Mouse (Mus musculus) neural tube, embryonic 14.5 days (tissue): Measurements from ENCODE around the gene Zap70. TPM values are rescaled to one million over a fixed set of nuclear protein-coding genes. Genes with fewer than 3 reads are reported as not detected.

Experiments
- ATAC-seq: fragments of 200-750 bp; cut with Nextera tagmentation; 2 replicates; pipeline ENCODE4 v1.8.0; 2017; ENCODE audit warnings: low read depth, mild to moderate bottlenecking, moderate TSS enrichment, moderate library complexity
- H3K27ac ChIP-seq: fragments of 300-500 bp; sonication (generic); 2 replicates; pipeline ENCODE4 v1.5.1; 2014; ENCODE audit warnings: low read depth, mild to moderate bottlenecking, control low read depth, low read length, moderate library complexity, mixed read lengths
- H3K27me3 ChIP-seq: fragments of 300-500 bp; sonication (generic); 2 replicates; pipeline ENCODE4 v1.6.1; 2014; ENCODE audit warnings: low read length; ENCODE audit not compliant: control insufficient read depth, insufficient read depth
- H3K36me3 ChIP-seq: fragments of 300-500 bp; sonication (generic); 2 replicates; pipeline ENCODE4 v1.6.1; 2014; ENCODE audit warnings: low read length, mixed read lengths; ENCODE audit not compliant: control insufficient read depth, insufficient read depth
- H3K4me1 ChIP-seq: fragments of 300-500 bp; sonication (generic); 2 replicates; pipeline ENCODE4 v1.6.1; 2014; ENCODE audit warnings: low read length; ENCODE audit not compliant: control insufficient read depth, insufficient read depth
- H3K4me2 ChIP-seq: fragments of 300-500 bp; sonication (generic); 2 replicates; pipeline ENCODE4 v1.6.1; 2014; ENCODE audit warnings: mild to moderate bottlenecking, low read depth, low read length, control low read depth
- H3K4me3 ChIP-seq: fragments of 300-500 bp; sonication (generic); 2 replicates; pipeline ENCODE4 v1.5.1; 2014; ENCODE audit warnings: low read depth, low read length, control low read depth, mixed read lengths
- H3K9ac ChIP-seq: fragments of 300-500 bp; sonication (generic); replicated peaks from 2 replicates; pipeline ENCODE4 v1.6.1; 2014; ENCODE audit warnings: low read depth, mild to moderate bottlenecking, control low read depth, low read length, mixed read lengths
- H3K9me3 ChIP-seq: fragments of 300-500 bp; sonication (generic); 2 replicates; pipeline ENCODE4 v1.6.1; 2016; ENCODE audit warnings: low read length; ENCODE audit not compliant: control insufficient read depth
- WGBS: fragments of 180-500 bp; shearing (Covaris S2); extraction: QIAGEN DNeasy Blood & Tissue Kit; methylation state at CpG from one replicate; pipeline ENCODE4 v1.1.7; 2014; 5-methylcytosine and 5-hydroxymethylcytosine counted together
- polyA plus RNA-seq: library from polyadenylated mRNA; unstranded; fragments of >200 nt; fragmentation: Nextera tagmentation; extraction: Ambion mirVana; gene quantifications from 2 replicates; pipeline ENCODE4 v1.2.1, GENCODE M21; 2014

Zap70 gene
- polyA plus RNA-seq, 1 experiment from 2014 or later = 1.5 TPM

GRCm38 (mm10) chr1:36768786-36769185 is 7.2 kb downstream of the Zap70 start:
- ATAC-seq = no peak
- Histone ChIP-seq H3K27me3 (no peaks in the 10 kb centered on the region; the same call in 1 of the 2 replicates), H3K4me2 (no peak overlapping the region), H3K27ac (no peak overlapping the region), H3K9ac (no peak overlapping the region), H3K9me3 (no peaks in the 10 kb centered on the region), H3K4me1 (no peaks in the 10 kb centered on the region), H3K4me3 (no peak overlapping the region), H3K36me3 (no peaks in the 10 kb centered on the region)
- 84% methylated on average over 5 of the region's 5 CpGs for WGBS

- Histone ChIP-seq H3K9ac (no peak overlapping the region), H3K27me3 (no peaks in the 10 kb centered on the region; the same call in 1 of the 2 replicates), H3K9me3 (no peaks in the 10 kb centered on the region), H3K4me3 (no peak overlapping the region), H3K36me3 (no peaks in the 10 kb centered on the region), H3K4me1 (no peaks in the 10 kb centered on the region), H3K4me2 (no peak overlapping the region), H3K27ac (no peak overlapping the region)
- 93% methylated on average over 1 of the region's 1 CpGs for WGBS
- no peak for ATAC-seq
Observed at GRCm38 (mm10) chr1:36769951-36770350, 8.4 kb downstream of the Zap70 start.

GRCm38 (mm10) chr1:36770998-36771397 is 9.4 kb downstream of the Zap70 start:
- Histone ChIP-seq H3K9me3 (no peaks in the 10 kb centered on the region), H3K27me3 (no peaks in the 10 kb centered on the region; the same call in 1 of the 2 replicates), H3K4me2 (no peak overlapping the region; the same call in 1 of the 2 replicates), H3K4me3 (peak overlapping the region; percentile 12; the same call in 1 of the 2 replicates), H3K4me1 (no peaks in the 10 kb centered on the region), H3K9ac (no peak overlapping the region), H3K36me3 (no peaks in the 10 kb centered on the region), H3K27ac (no peak overlapping the region)
- ATAC-seq = no peak
- 19% methylated on average over 23 of the region's 27 CpGs for WGBS

GRCm38 (mm10) chr1:36772198-36772934 is 10.8 kb downstream of the Zap70 start:
- 92% methylated on average over 9 of the region's 9 CpGs for WGBS
- ATAC-seq = no peak
- no peak overlapping the region for H3K9ac ChIP-seq
- H3K27ac ChIP-seq = no peak overlapping the region
- H3K36me3 ChIP-seq = no peaks in the 10 kb centered on the region
- no peaks in the 10 kb centered on the region for H3K9me3 ChIP-seq
- no peaks in the 10 kb centered on the region for H3K4me1 ChIP-seq
- no peak overlapping the region for H3K4me3 ChIP-seq
- no peak overlapping the region for H3K4me2 ChIP-seq
- no peaks in the 10 kb centered on the region; the same call in 1 of the 2 replicates for H3K27me3 ChIP-seq

GRCm38 (mm10) chr1:36780793-36781192 is 19.2 kb downstream of the Zap70 start:
- no peak overlapping the region for H3K9ac ChIP-seq
- no peak for ATAC-seq
- no peak overlapping the region for H3K4me2 ChIP-seq
- H3K36me3 ChIP-seq = no peaks in the 10 kb centered on the region
- no peak overlapping the region for H3K4me3 ChIP-seq
- H3K4me1 ChIP-seq = no peaks in the 10 kb centered on the region
- WGBS = 92% methylated on average over 13 of the region's 13 CpGs
- H3K9me3 ChIP-seq = no peaks in the 10 kb centered on the region
- no peak overlapping the region for H3K27ac ChIP-seq
- no peaks in the 10 kb centered on the region for H3K27me3 ChIP-seq

GRCm38 (mm10) chr1:36782476-36782875 is 20.9 kb downstream of the Zap70 start:
- Histone ChIP-seq H3K9me3 (no peaks in the 10 kb centered on the region), H3K36me3 (no peaks in the 10 kb centered on the region), H3K4me1 (no peaks in the 10 kb centered on the region), H3K27me3 (no peaks in the 10 kb centered on the region), H3K4me3 (no peak overlapping the region), H3K27ac (no peak overlapping the region), H3K4me2 (no peak overlapping the region), H3K9ac (no peak overlapping the region)
- WGBS = 78% methylated on average over 11 of the region's 11 CpGs
- ATAC-seq = no peak

GRCm38 (mm10) chr1:36784365-36785134 is 23.0 kb downstream of the Zap70 start:
- H3K4me1 ChIP-seq = no peaks in the 10 kb centered on the region
- H3K27ac ChIP-seq = peak overlapping the region; percentile 74
- no peaks in the 10 kb centered on the region for H3K9me3 ChIP-seq
- 4% methylated on average over 20 of the region's 20 CpGs for WGBS
- no peaks in the 10 kb centered on the region for H3K36me3 ChIP-seq
- H3K4me3 ChIP-seq = peak overlapping the region; percentile 33
- ATAC-seq = peak; percentile 90
- H3K4me2 ChIP-seq = peak overlapping the region; percentile 70
- H3K9ac ChIP-seq = peak overlapping the region; percentile 64
- H3K27me3 ChIP-seq = no peaks in the 10 kb centered on the region

GRCm38 (mm10) chr1:36785238-36785641 is 23.6 kb downstream of the Zap70 start:
- ATAC-seq = peak; percentile 76
- peak overlapping the region; percentile 33 for H3K4me3 ChIP-seq

GRCm38 (mm10) chr1:36786377-36786776 is 24.8 kb downstream of the Zap70 start:
- no peak for ATAC-seq
- Histone ChIP-seq H3K36me3 (no peaks in the 10 kb centered on the region; the same call in 1 of the 2 replicates), H3K9ac (no peak overlapping the region), H3K27ac (no peak overlapping the region), H3K4me3 (no peak overlapping the region), H3K4me1 (no peaks in the 10 kb centered on the region), H3K9me3 (no peaks in the 10 kb centered on the region), H3K27me3 (no peaks in the 10 kb centered on the region), H3K4me2 (no peak overlapping the region)
- 92% methylated on average over 7 of the region's 7 CpGs for whole genome bisulfite sequencing

More at GRCm38 (mm10) chr1:36785238-36785641, 23.6 kb downstream of the Zap70 start:
- H3K27ac ChIP-seq = peak overlapping the region; percentile 74
- H3K9ac ChIP-seq = peak overlapping the region; percentile 64
- H3K4me1 ChIP-seq = no peaks in the 10 kb centered on the region
- WGBS = 2% methylated on average over 16 of the region's 16 CpGs
- H3K4me2 ChIP-seq = peak overlapping the region; percentile 70
- H3K36me3 ChIP-seq = no peaks in the 10 kb centered on the region
- no peaks in the 10 kb centered on the region for H3K9me3 ChIP-seq
- H3K27me3 ChIP-seq = no peaks in the 10 kb centered on the region
